Mouse (Mus musculus) stomach, embryonic 14.5 days (tissue): ENCODE results near the gene Cd4. TPM values are rescaled to one million over a fixed set of nuclear protein-coding genes. Genes with fewer than 3 reads are reported as not detected.

Source experiments
- ATAC-seq: fragments of 200-750 bp; cut with Nextera tagmentation; 2 replicates; pipeline ENCODE4 v1.8.0; 2017; ENCODE audit warnings: low read depth, moderate TSS enrichment; ENCODE audit not compliant: insufficient number of reproducible peaks, insufficient read depth, low FRiP score
- H3K27ac ChIP-seq: fragments of 300-500 bp; sonication (generic); 2 replicates; pipeline ENCODE4 v1.5.1; 2014; ENCODE audit warnings: mild to moderate bottlenecking, low read length, moderate library complexity, mixed read lengths
- H3K27me3 ChIP-seq: fragments of 300-500 bp; sonication (generic); 2 replicates; pipeline ENCODE4 v1.6.1; 2014; ENCODE audit warnings: low read length, control low read depth, mixed read lengths; ENCODE audit not compliant: control insufficient read depth, insufficient read depth
- H3K36me3 ChIP-seq: fragments of 300-500 bp; sonication (generic); 2 replicates; pipeline ENCODE4 v1.6.1; 2014; ENCODE audit warnings: mild to moderate bottlenecking, control low read depth, low read length, moderate library complexity, mixed read lengths; ENCODE audit not compliant: control insufficient read depth, insufficient read depth
- H3K4me1 ChIP-seq: fragments of 300-500 bp; sonication (generic); 2 replicates; pipeline ENCODE4 v1.6.1; 2014; ENCODE audit warnings: low read length, control low read depth, mixed read lengths; ENCODE audit not compliant: control insufficient read depth, insufficient read depth
- H3K4me2 ChIP-seq: fragments of 300-500 bp; sonication (generic); replicated peaks from 2 replicates; pipeline ENCODE4 v1.6.1; 2014; ENCODE audit warnings: low read depth, low read length, control low read depth
- H3K4me3 ChIP-seq: fragments of 300-500 bp; sonication (generic); 2 replicates; pipeline ENCODE4 v1.5.1; 2014; ENCODE audit warnings: low read depth, low read length, control low read depth
- H3K9ac ChIP-seq: fragments of 300-500 bp; sonication (generic); replicated peaks from 2 replicates; pipeline ENCODE4 v1.6.1; 2014; ENCODE audit warnings: low read depth, mild to moderate bottlenecking, control low read depth, low read length, moderate library complexity, mixed read lengths
- H3K9me3 ChIP-seq: fragments of 300-500 bp; sonication (generic); 2 replicates; pipeline ENCODE4 v1.6.1; 2016; ENCODE audit warnings: low read depth, low read length, control low read depth; ENCODE audit not compliant: control insufficient read depth
- WGBS: fragments of 180-500 bp; shearing (Covaris S2); extraction: QIAGEN DNeasy Blood & Tissue Kit; methylation state at CpG from one replicate; pipeline ENCODE4 v1.1.7; 2014; 5-methylcytosine and 5-hydroxymethylcytosine counted together
- polyA plus RNA-seq: library from polyadenylated mRNA; unstranded; fragments of >200 nt; fragmentation: Nextera tagmentation; extraction: Ambion mirVana; gene quantifications from 2 replicates; pipeline ENCODE4 v1.2.1, GENCODE M21; 2014

Gene Cd4
- polyA plus RNA-seq, 1 experiment from 2014 or later, result 0.43 TPM

GRCm38 (mm10) chr6:124822049-124822448, 66.0 kb downstream of the Cd4 start:
- ATAC-seq, result no peak
- Histone ChIP-seq H3K4me3 (no peak overlapping the region), H3K27ac (no peak overlapping the region), H3K9ac (no peak overlapping the region), H3K36me3 (peaks cover 93% of the 10 kb centered on the region), H3K4me2 (no peak overlapping the region), H3K9me3 (no peaks in the 10 kb centered on the region), H3K4me1 (no peaks in the 10 kb centered on the region), H3K27me3 (no peaks in the 10 kb centered on the region)
- WGBS, result 96% methylated on average over 4 of the region's 4 CpGs

- Histone ChIP-seq H3K9me3 (no peaks in the 10 kb centered on the region), H3K4me2 (no peak overlapping the region), H3K9ac (no peak overlapping the region), H3K27ac (no peak overlapping the region), H3K4me3 (no peak overlapping the region), H3K36me3 (peaks cover 95% of the 10 kb centered on the region), H3K4me1 (no peaks in the 10 kb centered on the region), H3K27me3 (no peaks in the 10 kb centered on the region)
- WGBS, result 92% methylated on average over 5 of the region's 5 CpGs
- no peak for ATAC-seq
Measured at GRCm38 (mm10) chr6:124820891-124821290, 67.1 kb downstream of the Cd4 start.

- Histone ChIP-seq H3K9ac (no peak overlapping the region), H3K27me3 (no peaks in the 10 kb centered on the region), H3K4me2 (no peak overlapping the region), H3K4me3 (no peak overlapping the region), H3K9me3 (no peaks in the 10 kb centered on the region), H3K27ac (no peak overlapping the region), H3K36me3 (peaks cover 71% of the 10 kb centered on the region), H3K4me1 (peaks cover 10% of the 10 kb centered on the region)
- WGBS, result 90% methylated on average over 8 of the region's 8 CpGs
- no peak for ATAC-seq
Measured at GRCm38 (mm10) chr6:124817971-124818370, 70.0 kb downstream of the Cd4 start.

- 97% methylated on average over 8 of the region's 8 CpGs for WGBS
- H3K36me3 ChIP-seq, result peaks cover 67% of the 10 kb centered on the region
- no peaks in the 10 kb centered on the region for H3K9me3 ChIP-seq
- H3K4me1 ChIP-seq, result peaks cover 12% of the 10 kb centered on the region
- H3K4me3 ChIP-seq, result no peak overlapping the region
- no peak overlapping the region for H3K27ac ChIP-seq
- no peak overlapping the region for H3K4me2 ChIP-seq
- no peaks in the 10 kb centered on the region for H3K27me3 ChIP-seq
- H3K9ac ChIP-seq, result no peak overlapping the region
- ATAC-seq, result no peak
Measured at GRCm38 (mm10) chr6:124817563-124817962, 70.5 kb downstream of the Cd4 start.

- peaks cover 17% of the 10 kb centered on the region for H3K4me1 ChIP-seq
- H3K27ac ChIP-seq, result no peak overlapping the region
- no peak overlapping the region for H3K4me2 ChIP-seq
- no peak for ATAC-seq
- H3K36me3 ChIP-seq, result peaks cover 66% of the 10 kb centered on the region
- 96% methylated on average over 11 of the region's 11 CpGs for WGBS
- H3K4me3 ChIP-seq, result no peak overlapping the region
- no peak overlapping the region for H3K9ac ChIP-seq
- no peaks in the 10 kb centered on the region for H3K9me3 ChIP-seq
- H3K27me3 ChIP-seq, result no peaks in the 10 kb centered on the region
Measured at GRCm38 (mm10) chr6:124817125-124817524, 70.9 kb downstream of the Cd4 start.

GRCm38 (mm10) chr6:124816611-124817010, 71.4 kb downstream of the Cd4 start:
- ATAC-seq, result no peak
- Histone ChIP-seq H3K36me3 (peaks cover 66% of the 10 kb centered on the region), H3K9me3 (no peaks in the 10 kb centered on the region), H3K4me3 (no peak overlapping the region), H3K27ac (no peak overlapping the region), H3K4me1 (peaks cover 17% of the 10 kb centered on the region), H3K27me3 (no peaks in the 10 kb centered on the region), H3K9ac (no peak overlapping the region), H3K4me2 (no peak overlapping the region)
- WGBS, result 69% methylated on average over 4 of the region's 4 CpGs

- H3K9me3 ChIP-seq, result no peaks in the 10 kb centered on the region
Measured at GRCm38 (mm10) chr6:124814858-124815774, 72.9 kb downstream of the Cd4 start.

More at GRCm38 (mm10) chr6:124814858-124815774, 72.9 kb downstream of the Cd4 start:
- WGBS, result 67% methylated on average over 9 of the region's 9 CpGs
- Histone ChIP-seq H3K36me3 (peaks cover 62% of the 10 kb centered on the region), H3K4me1 (peaks cover 17% of the 10 kb centered on the region), H3K9ac (no peak overlapping the region), H3K27me3 (no peaks in the 10 kb centered on the region), H3K4me3 (no peak overlapping the region), H3K27ac (0 out of 2 replicates have a peak overlapping the region, but pooled peaks have one; percentile 15), H3K4me2 (peak overlapping the region; percentile 89; the same call in 1 of the 2 replicates)
- ATAC-seq, result no peak
